Mouse (Mus musculus): ENCODE data around the gene Pnliprp2. TPM values are rescaled to one million over a fixed set of nuclear protein-coding genes. Genes with fewer than 3 reads are reported as not detected.

The Pnliprp2 gene
- total and polyA plus RNA-seq, 3 experiments: 0.13 to 0.38 (median 0.14) TPM

- DNase-seq (ENCODE audit: extremely low read depth): peak; percentile 57
- Histone ChIP-seq H3K4me1 (ENCODE audit: control insufficient read depth in 1 of 2, insufficient read depth in 2 of 2) (peaks cover 2 to 18% of the 10 kb centered on the region in 2 experiments; a peak in 2 of 4 replicates), H3K9ac (ENCODE audit: insufficient read depth, low read depth) (no peak overlapping the region), H3K4me2 (ENCODE audit: insufficient read depth, low read depth, poor library complexity, severe bottlenecking) (no peak overlapping the region), H3K9me3 (replicated peaks; ENCODE audit: low read length) (peaks cover 4% of the 10 kb centered on the region), H3K27me3 (replicated peaks) (no peaks in the 10 kb centered on the region), H3K79me2 (replicated peaks; ENCODE audit: control insufficient read depth, extremely low read depth, insufficient read depth, poor library complexity, severe bottlenecking) (no peaks in the 10 kb centered on the region), H3K36me3 (replicated peaks in 1 of 2; ENCODE audit: control insufficient read depth in 1 of 2, insufficient read depth in 1 of 2, low read length in 1 of 2) (no peaks in the 10 kb centered on the region), H3K27ac (ENCODE audit: insufficient read depth, low read depth) (no peak overlapping the region), H3K4me3 (replicated peaks in 1 of 3; ENCODE audit: low read depth in 2 of 3, low read length in 2 of 3, poor library complexity in 1 of 3) (no peak overlapping the region)
- TF ChIP-seq SMC3 (IDR thresholded peaks at IDR 0.05; ENCODE audit: low read depth, low read length) (peak; percentile 96), POLR2AphosphoS2 (IDR thresholded peaks at IDR 0.05; ENCODE audit: low read depth, low read length) (no peak), ELF1 (IDR thresholded peaks at IDR 0.05; ENCODE audit: low read depth, low read length) (no peak), RAD21 (IDR thresholded peaks at IDR 0.05; ENCODE audit: low read depth, low read length) (peak; percentile 86), ZC3H11A (IDR thresholded peaks at IDR 0.05; ENCODE audit: low read depth, low read length) (peak; percentile 79), PAX5 (IDR thresholded peaks at IDR 0.05; ENCODE audit: low read length) (no peak), CTCF (conservative IDR thresholded peaks at IDR 0.05 in 1 of 2, IDR thresholded peaks at IDR 0.05 in 1 of 2; ENCODE audit: low read depth in 2 of 2, low read length in 2 of 2) (peak; percentile 38 to 93; a peak in 3 of 4 replicates), TCF12 (IDR thresholded peaks at IDR 0.05; ENCODE audit: low read depth, low read length) (no peak), MAX (IDR thresholded peaks at IDR 0.05; ENCODE audit: low read length) (peak; percentile 25; the same call in 1 of the 2 replicates)
- dilution Hi-C loops (cut with MboI; ENCODE audit: extremely low pct_ligation_motif_present, extremely low pct_unique_long_range_greater_than_20kb, low sequenced_read_pairs) (no loop called here), in situ Hi-C loops (cut with MboI; ENCODE audit: low pct_ligation_motif_present, low pct_unique_long_range_greater_than_20kb, low sequenced_read_pairs) (no loop called here)
Observed at GRCm38 (mm10) chr19:58806364-58806763, 46.8 kb downstream of the Pnliprp2 start.

- Histone ChIP-seq H3K4me2 (ENCODE audit: insufficient read depth, low read depth, poor library complexity, severe bottlenecking) (no peak overlapping the region), H3K36me3 (replicated peaks in 1 of 2; ENCODE audit: control insufficient read depth in 1 of 2, insufficient read depth in 1 of 2, low read length in 1 of 2) (no peaks in the 10 kb centered on the region), H3K9ac (ENCODE audit: insufficient read depth, low read depth) (no peak overlapping the region), H3K9me3 (replicated peaks; ENCODE audit: low read length) (peaks cover 2% of the 10 kb centered on the region), H3K79me2 (replicated peaks; ENCODE audit: control insufficient read depth, extremely low read depth, insufficient read depth, poor library complexity, severe bottlenecking) (no peaks in the 10 kb centered on the region), H3K4me3 (replicated peaks in 1 of 3; ENCODE audit: low read depth in 2 of 3, low read length in 2 of 3, poor library complexity in 1 of 3) (no peak overlapping the region), H3K4me1 (ENCODE audit: control insufficient read depth in 1 of 2, insufficient read depth in 2 of 2) (peaks cover 5 to 28% of the 10 kb centered on the region in 2 experiments; a peak in 2 of 4 replicates), H3K27me3 (replicated peaks) (no peaks in the 10 kb centered on the region), H3K27ac (ENCODE audit: insufficient read depth, low read depth) (no peak overlapping the region)
- in situ Hi-C loops (cut with MboI; ENCODE audit: low pct_ligation_motif_present, low pct_unique_long_range_greater_than_20kb, low sequenced_read_pairs) (no loop called here), dilution Hi-C loops (cut with MboI; ENCODE audit: extremely low pct_ligation_motif_present, extremely low pct_unique_long_range_greater_than_20kb, low sequenced_read_pairs) (no loop called here)
- no peak for TF ChIP-seq ELF1 (IDR thresholded peaks at IDR 0.05; ENCODE audit: low read depth, low read length)
- no peak for TF ChIP-seq JUN (IDR thresholded peaks at IDR 0.05; ENCODE audit: insufficient read depth, low read depth, low read length)
- no peak for TF ChIP-seq MEF2A (IDR thresholded peaks at IDR 0.05; ENCODE audit: borderline replicate concordance, low read depth, low read length)
- TF ChIP-seq MAX (IDR thresholded peaks at IDR 0.05; ENCODE audit: low read length): no peak
- no peak for TF ChIP-seq IRF4 (IDR thresholded peaks at IDR 0.05; ENCODE audit: low read depth, low read length)
- TF ChIP-seq ZNF384 (IDR thresholded peaks at IDR 0.05; ENCODE audit: low read depth, low read length): no peak
- TF ChIP-seq POLR2AphosphoS2 (IDR thresholded peaks at IDR 0.05; ENCODE audit: low read depth, low read length): no peak
- TF ChIP-seq SMC3 (IDR thresholded peaks at IDR 0.05; ENCODE audit: low read depth, low read length): no peak
- no peak for TF ChIP-seq TCF12 (IDR thresholded peaks at IDR 0.05; ENCODE audit: low read depth, low read length)
- TF ChIP-seq MAFK (IDR thresholded peaks at IDR 0.05; ENCODE audit: insufficient replicate concordance, low read length): no peak
- no peak for TF ChIP-seq MAZ (IDR thresholded peaks at IDR 0.05; ENCODE audit: low read depth, low read length)
- TF ChIP-seq PAX5 (IDR thresholded peaks at IDR 0.05; ENCODE audit: low read length): no peak
- no peak for TF ChIP-seq E2F4 (IDR thresholded peaks at IDR 0.05; ENCODE audit: insufficient replicate concordance, low read depth, low read length)
- TF ChIP-seq SIN3A (IDR thresholded peaks at IDR 0.05; ENCODE audit: low read length): no peak
- no peak for TF ChIP-seq NELFE (IDR thresholded peaks at IDR 0.05; ENCODE audit: low read depth, low read length)
- TF ChIP-seq CHD1 (IDR thresholded peaks at IDR 0.05; ENCODE audit: low read depth, low read length): no peak
- DNase-seq (ENCODE audit: extremely low read depth): no peak
Observed at GRCm38 (mm10) chr19:58808864-58809263, 49.3 kb downstream of the Pnliprp2 start.

Measured in CH12.LX (cell line).